Mouse (Mus musculus) kidney, adult 2 months (tissue): ENCODE results near the gene Mtmr4.

Experiments used
- CTCF ChIP-seq: fragments of 200-500 bp; conservative IDR thresholded peaks from 2 replicates; pipeline ENCODE4 v1.5.1; 2011; ENCODE audit warnings: low read depth, mild to moderate bottlenecking, control low read depth, low read length, moderate library complexity, mixed read lengths; ENCODE audit not compliant: insufficient read depth, insufficient read length
- POLR2A ChIP-seq: fragments of 200-500 bp; IDR thresholded peaks from one replicate; pipeline ENCODE4 v1.6.1; 2011; ENCODE audit warnings: low read depth, low read length, control low read depth

DNA sequence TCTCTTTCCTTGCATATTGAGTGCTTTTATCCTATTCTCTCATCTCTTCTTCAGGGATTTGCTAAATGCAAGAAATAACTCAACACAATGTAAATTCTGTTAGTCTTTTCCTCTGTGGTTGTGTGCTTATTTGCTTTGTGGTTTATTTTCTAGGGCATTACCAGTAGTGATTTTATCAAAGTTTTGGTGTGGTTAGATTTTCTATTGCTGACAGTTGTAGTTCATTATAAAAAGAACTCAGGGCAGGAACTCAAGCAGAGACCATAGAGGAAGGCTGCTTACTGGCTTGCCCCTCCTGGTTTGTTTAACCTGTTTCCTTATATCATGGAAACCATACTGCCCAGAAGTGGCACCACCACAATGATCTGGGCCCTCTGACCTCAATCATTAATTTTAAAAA, 50.9 kb downstream of the Mtmr4 start:
- TF ChIP-seq CTCF (no peak), POLR2A (no peak)
